9 mouse cellular contexts compared by ENCODE assay signal in the genomic region with DNA sequence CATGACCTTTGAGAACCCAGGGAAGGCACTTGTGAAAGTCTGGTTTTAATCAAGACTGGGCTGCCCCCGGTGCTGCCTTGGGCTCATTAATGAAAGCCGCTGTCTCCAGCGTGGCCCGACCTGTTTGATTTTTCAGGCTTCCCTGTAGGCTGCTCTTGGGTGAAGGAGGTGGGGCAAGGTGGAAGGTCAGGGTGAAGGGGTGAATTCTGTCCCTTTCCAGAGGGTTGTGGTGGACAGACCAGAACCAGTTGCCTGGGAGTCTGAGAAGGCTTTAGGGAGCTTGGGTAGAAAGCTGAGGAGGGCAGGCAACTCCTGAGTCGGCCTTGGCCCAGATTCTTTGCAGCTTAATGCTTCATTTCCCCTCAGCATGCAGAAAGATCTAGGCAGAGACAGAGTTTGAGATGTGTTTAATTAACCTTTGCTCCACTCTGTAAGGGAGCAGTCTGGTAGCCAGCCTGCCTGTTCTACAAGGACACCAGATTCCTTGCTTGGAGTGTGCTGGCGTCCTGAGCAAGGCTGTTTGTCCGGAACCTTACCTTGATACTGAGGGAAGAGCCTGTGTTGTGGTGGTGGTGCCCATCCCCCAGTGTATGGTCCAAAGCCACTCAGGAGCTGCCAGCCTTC. TPM values are rescaled to one million over a fixed set of nuclear protein-coding genes. Genes with fewer than 3 reads are reported as not detected.
A peak's percentile ranks its signal among the peaks of the same experiment; 100 is the strongest.
DNase-seq lines count a peak whose midpoint lies in the region.
"Had no signal": no experiment of that assay in that cellular context is flagged by ENCODE, and none has a peak within 500 bp of the region (broad histone marks: within the 10 kb centered on the region; RNA-seq: fewer than 3 reads in every experiment).

No protein-coding gene starts in this region.

- peak; percentile 53 to 63 for DNase-seq in cerebellum, postnatal 10 days
- DNase-seq in cerebellum, adult 8-10 months: no peak
- peak; percentile 33 for DNase-seq in ovary, postnatal 36 days (ENCODE audit: low spot score)
- DNase-seq in ovary, postnatal 10 days (ENCODE audit: low spot score): no peak
- peak; percentile 63 to 80 for DNase-seq in kidney, postnatal 25 days
- DNase-seq in right cerebral cortex, postnatal 36 days (ENCODE audit: low spot score in 2 of 2): no peak
- no peak for DNase-seq in right cerebral cortex, postnatal 25 days
- no peak for DNase-seq in left cerebral cortex, adult 8-10 months (ENCODE audit: low spot score in 2 of 2)
- DNase-seq: thymus, postnatal 14 days had no signal

RNA-seq across cellular contexts. Expression of a gene that starts 15.3 kb away (rescaled TPM):
- total RNA-seq in left cerebral cortex, adult 8-10 months (2022): 10 to 100 TPM; 15.8 to 20.0 (median 17.9) TPM

RNA-seq across cellular contexts. Expression of a gene that starts 24.5 kb away (rescaled TPM):
- 100 to 1,000 TPM; 102 to 106 (median 104) TPM for total RNA-seq in left cerebral cortex, adult 8-10 months (2022)

RNA-seq across cellular contexts. Expression of a gene that starts 48.9 kb away (rescaled TPM):
- total RNA-seq in left cerebral cortex, adult 8-10 months (2022): 10 to 100 TPM in 3 of 4 experiments, 1 to 10 TPM in 1; 9.3 to 12.4 (median 12.2) TPM

Comparison
In these comparisons a context has a peak if more than half of its experiments do, and no peak if none do; other contexts are left out.
1. DNase-seq: peak in cerebellum, postnatal 10 days (2 of 2), ovary, postnatal 36 days (single experiment) and kidney, postnatal 25 days (2 of 2); none in cerebellum, adult 8-10 months (single experiment), ovary, postnatal 10 days (single experiment), right cerebral cortex, postnatal 36 days (0 of 2), right cerebral cortex, postnatal 25 days (single experiment) and left cerebral cortex, adult 8-10 months (0 of 2).